Mouse (Mus musculus) kidney, postnatal 4 days (tissue): Measurements from ENCODE around the gene Gm5930.
"Not testable (repeated sequence)": the region's sequence is repeated elsewhere in the genome, so short reads cannot be mapped to it uniquely, and the experiment has no call there.

Source experiments
- DNase-seq, 2 experiments: peaks; one replicate each; pipeline ENCODE4 v3.0.0; 2021; ENCODE audit warnings: mixed read lengths in 2 of 2

The Gm5930 gene

DNA sequence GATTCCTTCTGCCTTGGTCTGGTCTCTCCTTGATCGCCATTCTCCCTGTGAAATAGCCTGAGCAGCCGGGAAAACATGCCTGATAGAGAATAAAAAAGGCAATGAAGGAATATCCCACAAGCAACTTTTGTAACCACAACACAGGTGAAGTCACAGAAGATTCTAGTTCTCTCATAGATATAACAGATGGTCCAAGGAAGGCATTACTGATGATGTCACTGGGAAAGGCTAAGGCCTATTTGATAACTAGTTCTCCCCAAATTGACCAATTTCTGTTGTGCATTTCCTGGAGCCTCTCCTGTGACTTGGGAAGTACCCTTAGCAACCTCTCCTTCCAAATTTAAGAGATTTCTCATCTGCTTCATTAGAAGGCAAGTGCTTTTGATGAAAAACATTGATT, at the start of gene Gm5930:
TSS of gene Gm5930 (minus strand) at position 101 of the 400 bp plus-strand sequence.
- DNase-seq = not testable (repeated sequence)

DNA sequence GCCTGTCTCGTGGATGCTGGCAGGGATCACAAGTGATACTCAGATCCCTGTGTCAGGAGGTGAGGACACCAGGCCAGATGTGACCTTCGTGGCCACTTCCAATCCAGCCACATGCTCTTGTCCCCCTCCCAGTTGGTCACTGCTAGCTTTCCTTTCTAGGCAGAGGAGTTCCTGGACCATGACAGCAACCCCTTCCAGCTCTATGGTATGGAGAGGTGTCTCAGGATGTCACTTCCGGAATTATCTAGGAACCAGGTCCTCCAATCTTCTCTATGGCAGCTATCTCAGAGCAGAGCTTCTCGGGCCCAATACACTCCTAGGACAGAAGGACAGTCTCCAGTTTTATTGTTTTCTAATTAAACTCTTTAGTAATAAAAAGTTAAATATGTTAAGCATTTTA, 45.8 kb upstream of the Gm5930 start:
- DNase-seq = not testable (repeated sequence)

DNA sequence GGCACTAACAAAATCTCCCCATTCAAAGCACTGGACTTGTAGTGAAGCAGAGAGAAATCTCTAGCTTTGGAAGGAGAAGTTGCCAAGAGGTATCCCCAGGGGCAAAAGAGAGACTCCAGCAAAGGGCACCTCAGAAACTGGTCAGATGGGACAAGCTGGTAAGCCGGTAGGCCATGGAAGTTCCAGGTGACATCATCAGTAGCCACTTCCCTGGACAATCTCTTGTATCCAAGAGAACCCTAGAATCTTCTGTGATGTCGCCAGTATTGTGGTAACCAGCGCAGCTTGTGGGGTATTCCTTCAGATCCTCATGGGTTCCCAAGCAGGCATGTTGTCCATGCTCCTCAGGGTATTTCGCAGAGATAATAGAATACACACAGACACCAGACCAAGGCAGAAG, 26.7 kb upstream of the Gm5930 start, which contains the start of gene Gm8229:
TSS of gene Gm8229 (plus strand) at position 301 of the 400 bp plus-strand sequence.
- not testable (repeated sequence) for DNase-seq

DNA sequence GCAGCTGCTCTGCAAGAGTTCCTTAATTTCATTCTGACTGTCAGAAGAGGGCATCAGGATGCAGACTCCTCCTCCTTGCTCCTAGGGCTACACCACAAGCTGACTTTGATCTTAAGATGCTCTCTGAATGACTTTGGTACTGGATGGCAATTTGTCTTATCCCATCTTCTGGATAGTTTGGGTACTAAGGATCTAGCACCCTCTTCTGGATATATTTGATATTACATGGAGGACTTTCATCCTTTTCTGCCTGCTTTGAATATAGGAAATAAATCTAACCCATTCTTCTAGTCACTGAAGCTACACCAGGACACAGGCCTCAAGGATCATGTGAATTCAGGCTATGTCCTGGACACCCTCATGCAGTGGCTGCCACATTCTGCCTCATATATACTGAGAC, 23.9 kb upstream of the Gm5930 start:
- not testable (repeated sequence) for DNase-seq

DNA sequence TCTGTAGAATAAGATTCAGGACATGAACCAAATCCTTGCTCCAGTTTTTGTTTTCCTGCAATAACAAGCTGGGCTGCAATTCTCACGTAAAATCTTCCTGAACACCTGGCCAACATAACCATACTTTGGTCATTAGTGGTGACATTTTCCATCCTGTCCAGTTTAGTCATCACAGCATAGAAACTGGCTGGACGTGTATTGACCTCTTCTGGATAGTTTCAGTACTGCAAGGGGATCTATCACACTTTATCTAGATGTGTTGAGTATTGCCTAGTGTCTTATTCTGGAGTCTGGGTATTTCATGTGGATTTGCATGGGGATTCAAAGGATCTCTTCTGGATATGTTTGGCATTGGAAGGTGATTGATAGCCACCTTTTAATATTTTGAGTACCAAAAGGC, 23.0 kb upstream of the Gm5930 start:
- DNase-seq = not testable (repeated sequence)

DNA sequence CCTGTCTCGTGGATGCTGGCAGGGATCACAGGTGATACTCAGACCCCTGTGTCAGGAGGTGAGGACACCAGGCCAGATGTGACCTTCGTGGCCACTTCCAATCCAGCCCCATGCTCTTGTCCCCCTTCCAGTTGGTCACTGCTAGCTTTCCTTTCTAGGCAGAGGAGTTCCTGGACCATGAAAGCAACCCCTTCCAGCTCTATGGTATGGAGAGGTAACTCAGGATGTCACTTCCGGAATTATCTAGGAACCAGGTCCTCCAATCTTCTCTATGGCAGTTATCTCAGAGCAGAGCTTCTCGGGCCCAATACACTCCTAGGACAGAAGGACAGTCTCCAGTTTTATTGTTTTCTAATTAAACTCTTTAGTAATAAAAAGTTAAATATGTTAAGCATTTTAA, 26.3 kb downstream of the Gm5930 start:
- not testable (repeated sequence) for DNase-seq

DNA sequence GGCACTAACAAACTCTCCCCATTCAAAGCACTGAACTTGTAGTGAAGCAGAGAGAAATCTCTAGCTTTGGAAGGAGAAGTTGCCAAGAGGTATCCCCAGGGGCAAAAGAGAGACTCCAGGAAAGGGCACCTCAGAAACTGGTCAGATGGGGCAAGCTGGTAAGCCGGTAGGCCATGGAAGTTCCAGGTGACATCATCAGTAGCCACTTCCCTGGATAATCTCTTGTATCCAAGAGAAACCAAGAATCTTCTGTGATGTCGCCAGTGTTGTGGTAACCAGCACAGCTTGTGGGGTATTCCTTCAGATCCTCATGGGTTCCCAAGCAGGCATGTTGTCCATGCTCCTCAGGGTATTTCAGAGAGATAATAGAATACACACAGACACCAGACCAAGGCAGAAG, 53.1 kb downstream of the Gm5930 start, which contains the start of gene Gm8220:
TSS of gene Gm8220 (plus strand) at position 301 of the 400 bp plus-strand sequence.
- not testable (repeated sequence) for DNase-seq
